Mouse (Mus musculus) urinary bladder, postnatal 4 days (tissue): ENCODE results near the gene Kpna7.
"Not testable (repeated sequence)": the region's sequence is repeated elsewhere in the genome, so short reads cannot be mapped to it uniquely, and the experiment has no call there.

Source experiments
- DNase-seq, 2 experiments: peaks; one replicate each; pipeline ENCODE4 v3.0.0; 2021 to 2022; ENCODE audit warnings: low spot score in 2 of 2

Gene Kpna7

DNA sequence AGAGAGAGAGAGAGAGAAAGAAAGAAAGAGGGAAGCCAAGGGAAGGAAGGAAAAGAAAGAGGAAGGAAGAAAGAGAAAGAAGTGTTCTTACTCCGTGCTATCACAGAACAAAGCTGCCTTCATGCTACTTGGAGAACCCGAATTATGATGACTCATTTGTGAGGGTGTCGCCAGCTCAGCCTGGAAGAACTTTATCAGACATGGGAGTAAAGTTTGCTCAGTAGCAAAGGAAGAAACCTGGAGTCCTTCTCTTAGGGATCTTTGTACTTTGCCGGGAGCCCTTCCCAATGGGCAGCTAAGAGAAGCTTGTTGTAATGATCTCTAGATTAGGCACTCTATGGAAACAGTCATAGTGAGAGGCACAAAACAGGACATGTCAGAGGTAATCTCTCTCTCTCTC lies 18.9 kb upstream of the Kpna7 start:
- DNase-seq = no peak

DNA sequence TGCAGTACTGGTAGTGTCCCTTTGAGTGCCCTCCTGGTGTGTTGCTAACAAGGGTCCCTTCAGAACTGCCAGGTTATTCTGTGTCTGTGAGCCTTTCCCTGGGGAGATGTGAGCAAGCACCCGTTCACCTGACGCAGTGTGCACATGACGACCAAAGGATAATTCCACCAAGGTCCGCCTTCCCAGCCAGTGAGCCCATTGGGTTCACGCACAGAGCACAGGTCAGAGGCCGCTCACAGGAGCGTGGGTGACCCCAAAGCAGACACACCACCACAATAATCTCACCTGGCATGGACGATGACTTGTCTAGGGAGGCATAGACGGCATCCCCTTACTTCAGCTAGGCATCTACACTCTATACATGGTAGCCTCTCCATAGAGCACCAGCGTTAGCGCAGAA lies 17.6 kb upstream of the Kpna7 start:
- DNase-seq = not testable (repeated sequence)

DNA sequence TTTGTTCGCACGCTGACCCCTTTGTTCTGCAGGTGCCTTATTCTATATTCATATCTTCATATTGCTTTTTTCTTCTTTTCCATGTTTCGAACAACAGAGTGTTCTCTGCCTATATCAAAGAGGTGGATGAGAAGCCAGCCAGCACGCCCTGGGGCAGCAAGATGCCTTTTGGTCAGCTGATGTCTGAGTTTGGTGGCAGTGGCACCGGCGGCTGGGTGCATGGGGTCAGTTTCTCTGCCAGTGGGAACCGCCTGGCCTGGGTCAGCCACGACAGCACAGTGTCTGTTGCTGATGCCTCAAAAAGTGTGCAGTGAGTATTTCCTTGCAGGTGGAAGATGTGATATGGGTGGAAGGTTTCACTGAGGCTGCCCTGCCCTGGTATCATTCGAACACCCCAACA lies 17.1 kb upstream of the Kpna7 start:
- DNase-seq = no peak

GRCm38 (mm10) chr5:145098340-145098821 lies 14.6 kb upstream of the Kpna7 start:
- DNase-seq = no peak

GRCm38 (mm10) chr5:145096195-145096594 lies 12.4 kb upstream of the Kpna7 start:
- no peak for DNase-seq

GRCm38 (mm10) chr5:145089878-145090277 lies 6.0 kb upstream of the Kpna7 start:
- no peak for DNase-seq

GRCm38 (mm10) chr5:145088186-145088585 lies 4.4 kb upstream of the Kpna7 start:
- DNase-seq = no peak

DNA sequence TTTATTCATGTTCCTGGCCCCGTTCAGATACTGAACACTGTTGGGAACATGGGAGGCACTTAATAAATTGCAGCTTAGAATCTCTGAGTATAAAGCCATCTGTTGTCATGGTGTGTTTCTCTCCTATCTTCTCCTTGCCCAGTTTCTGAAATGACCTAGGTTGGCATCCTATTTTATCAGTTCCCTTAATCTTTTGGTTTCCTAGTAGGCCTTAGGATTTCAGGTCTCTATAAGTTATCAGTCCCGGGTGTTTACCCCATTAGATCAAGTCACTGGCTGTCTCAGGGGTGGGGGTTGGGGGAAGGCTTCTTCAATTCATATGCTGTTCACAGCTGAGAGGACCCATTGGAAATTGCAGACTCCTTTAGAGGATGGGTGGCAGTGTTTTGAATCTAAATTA lies 992 bp upstream of the Kpna7 start:
- DNase-seq = no peak

GRCm38 (mm10) chr5:145083201-145083600 lies 629 bp downstream of the Kpna7 start:
- DNase-seq = not testable (repeated sequence)

- no peak for DNase-seq
Observed at GRCm38 (mm10) chr5:145081866-145082613, 1.8 kb downstream of the Kpna7 start.

GRCm38 (mm10) chr5:145075081-145075480 lies 8.7 kb downstream of the Kpna7 start:
- no peak for DNase-seq

DNA sequence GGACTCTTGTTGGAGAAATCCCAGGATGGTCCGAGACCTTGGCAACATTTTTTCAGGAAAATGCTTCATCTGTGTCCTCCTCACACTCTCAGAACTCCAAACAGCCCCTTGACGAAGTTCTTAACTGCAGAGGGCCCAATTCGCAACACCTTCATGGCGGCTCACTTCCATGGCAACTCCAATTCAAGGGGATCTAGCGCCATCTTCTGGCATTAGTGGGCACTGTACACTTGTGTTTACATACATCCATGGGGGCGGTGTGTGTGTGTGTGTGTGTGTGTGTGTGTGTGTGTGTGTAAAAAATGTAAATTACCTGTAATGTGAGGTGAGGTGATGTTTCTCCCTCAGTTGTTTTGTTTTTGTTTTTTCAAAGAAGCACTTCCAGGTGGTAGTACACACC lies 12.5 kb downstream of the Kpna7 start:
- no peak for DNase-seq

DNA sequence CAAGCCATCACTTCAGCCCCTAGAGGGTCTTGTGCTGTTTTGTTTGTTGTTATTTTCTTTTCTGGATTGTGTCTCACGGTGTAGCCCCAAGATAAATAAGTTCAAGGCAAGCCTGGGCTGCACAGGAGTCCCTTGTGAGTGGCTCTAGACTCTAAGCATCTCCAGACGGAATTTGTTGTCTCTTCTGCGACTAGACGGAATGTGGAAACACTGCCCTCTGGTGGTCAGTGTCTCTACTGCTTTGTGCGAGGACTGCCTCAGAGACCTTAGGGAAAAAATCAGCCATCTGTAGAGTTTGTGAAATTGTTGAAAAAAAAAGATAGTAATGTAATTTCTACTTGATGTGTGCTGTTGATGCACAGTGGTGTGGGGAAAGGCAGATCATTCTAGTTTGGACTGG lies 14.1 kb downstream of the Kpna7 start:
- DNase-seq = peak; percentile 47 to 72

- no peak for DNase-seq
Observed at GRCm38 (mm10) chr5:145068863-145069262, 15.0 kb downstream of the Kpna7 start.

DNA sequence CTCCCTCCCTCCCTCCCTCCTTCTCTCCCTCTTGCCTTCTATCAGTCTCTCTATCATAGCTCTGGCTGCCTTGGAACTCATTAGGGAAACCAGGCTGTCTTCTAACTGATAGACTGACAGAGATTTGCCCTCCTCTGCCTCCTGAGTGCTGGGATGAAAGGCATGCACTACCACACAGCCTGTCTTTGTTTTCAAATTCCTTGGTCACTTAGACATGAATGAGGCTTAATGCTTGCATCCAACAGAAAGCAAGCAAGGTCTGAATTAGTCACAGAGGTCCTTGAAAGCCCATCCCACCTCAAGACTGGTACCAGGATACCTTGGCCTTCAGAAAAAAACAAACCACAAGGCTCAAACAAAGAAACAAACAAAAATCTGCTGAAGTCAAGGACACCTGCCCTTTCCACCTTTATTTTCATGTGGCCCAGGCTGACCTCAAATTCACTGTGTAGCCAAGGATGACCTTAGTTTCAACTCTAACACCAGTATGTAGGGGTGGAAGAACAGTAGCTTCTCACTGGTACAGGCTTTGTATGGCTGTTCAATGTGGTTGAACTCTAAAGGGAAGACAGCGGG lies 19.0 kb downstream of the Kpna7 start:
- no peak for DNase-seq

DNA sequence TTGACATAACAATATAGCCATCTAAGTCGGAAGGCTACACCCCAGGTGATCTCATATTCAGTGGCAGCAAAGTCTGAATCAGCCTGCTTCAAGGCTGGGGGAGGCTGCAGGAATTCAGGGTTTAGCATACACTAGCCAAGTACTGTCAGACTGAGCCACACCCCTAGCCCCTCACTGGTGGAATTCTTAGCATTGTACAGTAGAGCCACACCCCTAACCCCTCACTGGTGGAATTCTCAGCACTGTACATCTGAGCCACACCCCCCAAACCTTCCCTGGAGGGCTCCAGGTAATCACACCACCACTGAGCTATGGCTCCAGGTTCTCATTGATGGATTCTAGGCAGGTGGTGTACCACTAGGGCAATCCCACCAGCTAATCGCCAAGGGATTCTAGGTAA lies 24.3 kb downstream of the Kpna7 start:
- DNase-seq = no peak

DNA sequence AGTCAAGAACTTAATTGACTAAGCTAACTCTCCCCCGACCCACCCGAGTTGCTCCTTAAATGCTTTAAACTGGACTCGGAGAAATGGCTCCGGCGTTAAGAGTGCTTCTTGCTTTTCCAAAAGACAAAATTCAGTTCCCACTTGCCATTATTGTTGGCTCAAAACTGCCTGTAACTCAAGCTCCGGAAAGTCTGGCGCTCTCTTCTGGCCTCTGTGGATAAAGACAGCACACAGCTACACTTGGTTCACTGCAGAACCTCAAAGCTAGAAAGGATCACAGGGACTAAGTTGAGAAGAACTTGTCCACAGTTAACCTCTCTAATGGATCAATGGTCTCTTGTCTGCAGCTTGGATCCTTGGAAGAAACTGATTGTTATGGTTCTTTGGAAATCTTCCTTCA lies 25.1 kb downstream of the Kpna7 start:
- no peak for DNase-seq

DNA sequence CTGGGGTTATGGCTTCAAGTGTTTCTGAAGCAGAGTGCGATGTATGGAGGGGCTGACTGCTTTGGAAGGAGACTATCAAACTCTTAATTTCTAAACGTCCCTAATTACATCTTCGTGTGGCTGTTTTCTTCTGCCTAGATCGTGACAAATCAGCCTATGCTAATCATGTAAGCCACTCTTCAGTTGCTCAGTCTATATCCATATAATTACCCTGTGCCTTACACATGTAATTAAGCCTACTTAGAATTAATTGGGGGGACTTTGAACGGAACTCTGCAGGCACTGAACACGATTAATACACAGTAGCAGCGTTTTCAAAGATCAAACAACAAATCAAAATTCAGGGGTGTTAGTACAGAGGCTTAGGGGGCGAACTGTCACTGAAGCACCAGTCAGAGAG lies 25.9 kb downstream of the Kpna7 start:
- no peak for DNase-seq

DNA sequence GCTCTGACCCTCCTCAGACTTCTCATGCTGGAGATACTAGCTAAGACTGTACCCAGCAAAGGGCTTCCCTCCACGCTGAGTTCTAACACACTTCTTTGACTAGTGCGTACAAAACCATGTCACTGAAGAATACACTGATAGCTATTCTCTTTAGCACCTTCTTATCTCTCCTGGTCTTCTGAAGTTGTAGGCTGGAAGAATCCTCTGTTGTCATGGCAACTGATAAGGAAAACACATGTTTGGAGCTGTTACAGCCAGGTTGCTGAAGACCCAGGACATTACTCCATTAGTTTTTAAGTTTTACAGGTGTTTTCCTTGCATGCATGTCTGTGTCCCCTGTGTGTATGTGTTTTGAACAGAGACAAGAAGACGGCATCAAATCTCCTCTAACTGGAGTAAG lies 29.6 kb downstream of the Kpna7 start:
- DNase-seq = not testable (repeated sequence)

- not testable (repeated sequence) for DNase-seq
Observed at GRCm38 (mm10) chr5:145042690-145043089, 41.1 kb downstream of the Kpna7 start, which contains the start of gene 1700018F24Rik. Gene 1700018F24Rik, plus strand, starts transcription at chr5:145042990.

- DNase-seq = no peak
Observed at GRCm38 (mm10) chr5:145041628-145042027, 42.2 kb downstream of the Kpna7 start.

DNA sequence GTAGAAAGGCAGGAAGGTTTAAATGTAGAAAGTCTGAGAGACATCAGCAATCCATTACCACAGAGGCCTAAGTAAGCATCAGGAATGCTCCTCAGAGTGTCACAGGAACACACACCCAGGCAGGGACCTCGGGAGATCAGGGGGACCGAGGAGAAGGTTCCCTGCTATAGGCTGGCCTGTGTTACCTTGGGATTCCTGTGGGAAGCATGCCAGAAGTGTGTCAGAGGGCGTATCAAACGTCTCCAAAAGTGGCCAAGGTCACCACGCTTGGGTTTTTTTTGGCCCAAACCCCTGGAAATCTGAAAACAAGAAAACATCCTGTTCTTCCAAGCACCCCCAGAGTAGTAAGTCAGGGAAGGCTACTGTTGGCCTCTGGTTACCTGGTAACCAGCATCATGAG lies 51.4 kb downstream of the Kpna7 start, which contains the start of gene Gm4871:
TSS of gene Gm4871 (minus strand) at position 364 of the 400 bp plus-strand sequence.
- not testable (repeated sequence) for DNase-seq

- not testable (repeated sequence) for DNase-seq
Observed at GRCm38 (mm10) chr5:145030476-145030875, 53.4 kb downstream of the Kpna7 start.
